Mouse (Mus musculus): ENCODE data around the gene Tspear. TPM values are rescaled to one million over a fixed set of nuclear protein-coding genes. Genes with fewer than 3 reads are reported as not detected.
"Not testable (repeated sequence)": the region's sequence is repeated elsewhere in the genome, so short reads cannot be mapped to it uniquely, and the experiment has no call there.

The Tspear gene
- polyA plus RNA-seq, 1 experiment: 1.2 TPM

DNA sequence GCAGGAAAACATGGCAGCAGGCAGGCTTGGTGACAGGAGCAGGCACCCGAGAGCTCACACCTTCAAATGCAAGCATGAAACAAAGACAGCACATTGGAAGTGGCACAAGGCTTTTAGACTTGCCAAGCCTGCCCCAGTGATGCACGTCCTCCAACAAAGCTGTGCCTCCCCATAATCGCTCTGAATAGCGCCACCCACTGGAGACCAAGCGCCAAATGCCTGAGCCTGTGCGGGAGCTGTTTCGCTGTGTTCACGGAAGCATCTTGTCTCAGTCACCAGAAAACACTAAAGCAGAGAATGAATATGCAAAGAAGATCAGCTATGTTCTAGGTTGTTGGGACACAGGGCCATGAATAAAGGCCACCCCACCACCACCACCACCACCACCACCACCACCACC lies 38.5 kb downstream of the Tspear start:
- Histone ChIP-seq H3K4me1 (ENCODE audit: control insufficient read depth, insufficient read depth, low read length) (no peaks in the 10 kb centered on the region), H3K9me3 (replicated peaks; ENCODE audit: control insufficient read depth, insufficient read depth, low read length, poor library complexity, severe bottlenecking) (no peaks in the 10 kb centered on the region; the same call in 1 of the 2 replicates), H3K4me3 (ENCODE audit: low read depth, low read length) (no peak overlapping the region), H3K36me3 (ENCODE audit: control insufficient read depth, insufficient read depth, low read length, poor library complexity, severe bottlenecking) (no peaks in the 10 kb centered on the region), H3K9ac (ENCODE audit: low read depth, poor library complexity, severe bottlenecking) (no peak overlapping the region), H3K27ac (ENCODE audit: insufficient read depth, low read length) (no peak overlapping the region), H3K27me3 (ENCODE audit: control insufficient read depth, insufficient read depth, low read length, poor library complexity, severe bottlenecking) (no peaks in the 10 kb centered on the region)
- TF ChIP-seq CTCF (IDR thresholded peaks at IDR 0.05; ENCODE audit: low read depth, low read length) (peak; percentile 66), EP300 (IDR thresholded peaks at IDR 0.05; ENCODE audit: insufficient read depth, low read depth, low read length) (no peak)

DNA sequence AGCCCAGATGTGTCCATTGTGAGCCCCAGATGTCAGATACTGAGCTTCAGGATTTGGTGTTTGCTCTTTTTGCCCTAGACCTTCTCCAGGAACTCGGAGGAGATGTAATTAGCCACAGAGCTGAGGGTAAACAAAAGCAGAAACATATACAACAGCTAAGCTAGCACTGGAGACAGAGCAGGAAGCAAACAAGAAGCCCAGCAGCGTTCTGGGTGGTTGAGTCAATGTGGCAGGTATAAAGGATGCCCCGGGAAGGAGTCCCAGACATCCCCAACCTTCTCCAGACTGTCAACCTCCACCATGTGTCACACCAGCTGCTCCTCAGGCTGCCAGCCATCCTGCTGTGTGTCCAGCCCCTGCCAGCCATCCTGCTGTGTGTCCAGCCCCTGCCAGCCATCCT lies 39.8 kb downstream of the Tspear start, which contains the start of gene Gm10100:
TSS of gene Gm10100 (plus strand) at position 301 of the 400 bp plus-strand sequence.
- H3K27me3 ChIP-seq (ENCODE audit: control insufficient read depth, insufficient read depth, low read length, poor library complexity, severe bottlenecking): no peaks in the 10 kb centered on the region
- no peaks in the 10 kb centered on the region for H3K4me1 ChIP-seq (ENCODE audit: control insufficient read depth, insufficient read depth, low read length)
- no peak within 1 kb of the TSS for H3K27ac ChIP-seq (ENCODE audit: insufficient read depth, low read length)
- no peak for TF ChIP-seq EP300 (IDR thresholded peaks at IDR 0.05; ENCODE audit: insufficient read depth, low read depth, low read length)
- no peak for TF ChIP-seq CTCF (IDR thresholded peaks at IDR 0.05; ENCODE audit: low read depth, low read length)
- TF ChIP-seq POLR2A (IDR thresholded peaks at IDR 0.05; ENCODE audit: insufficient read depth, low read length): no peak
- no peak within 1 kb of the TSS for H3K4me3 ChIP-seq (ENCODE audit: low read depth, low read length)
- no peaks in the 10 kb centered on the region; the same call in 1 of the 2 replicates for H3K9me3 ChIP-seq (replicated peaks; ENCODE audit: control insufficient read depth, insufficient read depth, low read length, poor library complexity, severe bottlenecking)
- no peak within 1 kb of the TSS for H3K9ac ChIP-seq (ENCODE audit: low read depth, poor library complexity, severe bottlenecking)
- H3K36me3 ChIP-seq (ENCODE audit: control insufficient read depth, insufficient read depth, low read length, poor library complexity, severe bottlenecking): no peaks in the 10 kb centered on the region

DNA sequence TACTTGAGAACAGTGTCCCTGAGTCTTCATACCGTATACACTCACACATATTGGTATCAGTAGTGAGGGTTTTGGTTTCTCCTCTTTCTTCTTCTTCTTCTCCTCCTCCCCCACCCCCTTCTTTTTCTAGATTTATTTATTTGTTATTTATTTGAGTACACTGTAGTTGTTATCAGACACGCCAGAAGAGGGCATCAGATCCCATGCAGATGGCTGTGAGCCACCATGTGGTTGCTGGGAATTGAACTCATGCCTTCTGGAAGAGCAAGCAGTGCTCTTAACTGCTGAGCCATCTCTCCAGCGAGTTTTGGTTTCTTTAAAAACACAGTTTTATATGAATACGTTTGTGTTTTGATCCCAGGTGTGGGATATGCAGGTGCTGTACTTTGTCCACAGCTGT lies 41.9 kb downstream of the Tspear start:
- no peak overlapping the region for H3K9ac ChIP-seq (ENCODE audit: low read depth, poor library complexity, severe bottlenecking)
- TF ChIP-seq CTCF (IDR thresholded peaks at IDR 0.05; ENCODE audit: low read depth, low read length) (peak; percentile 34), POLR2A (IDR thresholded peaks at IDR 0.05; ENCODE audit: insufficient read depth, low read length) (no peak), EP300 (IDR thresholded peaks at IDR 0.05; ENCODE audit: insufficient read depth, low read depth, low read length) (no peak)
- H3K4me3 ChIP-seq (ENCODE audit: low read depth, low read length): no peak overlapping the region
- no peaks in the 10 kb centered on the region for H3K4me1 ChIP-seq (ENCODE audit: control insufficient read depth, insufficient read depth, low read length)
- no peaks in the 10 kb centered on the region for H3K27me3 ChIP-seq (ENCODE audit: control insufficient read depth, insufficient read depth, low read length, poor library complexity, severe bottlenecking)
- no peak overlapping the region for H3K27ac ChIP-seq (ENCODE audit: insufficient read depth, low read length)
- H3K36me3 ChIP-seq (ENCODE audit: control insufficient read depth, insufficient read depth, low read length, poor library complexity, severe bottlenecking): no peaks in the 10 kb centered on the region
- H3K9me3 ChIP-seq (replicated peaks; ENCODE audit: control insufficient read depth, insufficient read depth, low read length, poor library complexity, severe bottlenecking): no peaks in the 10 kb centered on the region

DNA sequence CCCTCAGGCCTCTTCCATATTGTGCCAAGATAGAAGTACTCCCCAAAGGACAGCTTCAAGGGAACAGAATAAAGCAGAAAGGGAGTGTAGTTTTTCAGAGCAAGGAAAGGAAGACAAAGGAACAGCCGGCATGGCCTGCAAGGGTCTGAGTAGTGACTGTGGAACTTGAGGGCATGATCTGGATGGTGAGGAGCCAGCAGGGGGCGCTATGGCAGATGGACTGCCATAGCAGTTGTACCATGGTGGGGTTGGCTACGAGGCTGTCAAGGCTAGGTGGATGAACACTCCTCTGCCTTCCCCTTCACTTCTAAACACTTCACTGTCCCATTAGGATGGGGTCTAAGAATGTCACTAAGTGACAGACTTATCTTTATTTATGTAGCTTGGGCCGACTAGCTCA lies 42.9 kb downstream of the Tspear start:
- Histone ChIP-seq H3K27ac (ENCODE audit: insufficient read depth, low read length) (no peak overlapping the region), H3K9ac (ENCODE audit: low read depth, poor library complexity, severe bottlenecking) (no peak overlapping the region), H3K4me3 (ENCODE audit: low read depth, low read length) (no peak overlapping the region), H3K4me1 (ENCODE audit: control insufficient read depth, insufficient read depth, low read length) (no peaks in the 10 kb centered on the region), H3K9me3 (replicated peaks; ENCODE audit: control insufficient read depth, insufficient read depth, low read length, poor library complexity, severe bottlenecking) (no peaks in the 10 kb centered on the region), H3K27me3 (ENCODE audit: control insufficient read depth, insufficient read depth, low read length, poor library complexity, severe bottlenecking) (no peaks in the 10 kb centered on the region), H3K36me3 (ENCODE audit: control insufficient read depth, insufficient read depth, low read length, poor library complexity, severe bottlenecking) (no peaks in the 10 kb centered on the region)
- TF ChIP-seq POLR2A (IDR thresholded peaks at IDR 0.05; ENCODE audit: insufficient read depth, low read length): no peak
- TF ChIP-seq CTCF (IDR thresholded peaks at IDR 0.05; ENCODE audit: low read depth, low read length): peak; percentile 93

DNA sequence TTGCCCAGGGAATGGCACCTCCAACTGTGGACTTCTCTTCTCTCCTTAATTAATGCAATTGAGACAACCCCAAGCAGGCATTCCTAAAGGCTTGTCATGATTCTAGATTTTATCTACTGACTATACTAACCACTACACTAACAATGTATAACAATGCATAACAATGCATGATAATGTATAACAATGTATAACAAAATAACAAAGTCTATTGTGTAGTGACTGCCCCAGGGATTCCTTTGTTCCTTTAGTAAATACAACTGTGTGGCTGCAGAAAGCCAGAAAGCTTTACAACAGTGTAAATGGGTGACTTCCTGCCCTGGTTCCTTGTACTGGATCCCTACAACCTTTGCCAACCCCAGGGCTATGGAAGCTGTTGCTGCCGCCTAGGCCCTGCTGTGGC lies 49.6 kb downstream of the Tspear start:
- Histone ChIP-seq H3K36me3 (ENCODE audit: control insufficient read depth, insufficient read depth, low read length, poor library complexity, severe bottlenecking) (no peaks in the 10 kb centered on the region), H3K4me3 (ENCODE audit: low read depth, low read length) (no peak overlapping the region), H3K4me1 (ENCODE audit: control insufficient read depth, insufficient read depth, low read length) (no peaks in the 10 kb centered on the region), H3K9me3 (replicated peaks; ENCODE audit: control insufficient read depth, insufficient read depth, low read length, poor library complexity, severe bottlenecking) (no peaks in the 10 kb centered on the region), H3K9ac (ENCODE audit: low read depth, poor library complexity, severe bottlenecking) (no peak overlapping the region), H3K27ac (ENCODE audit: insufficient read depth, low read length) (no peak overlapping the region), H3K27me3 (ENCODE audit: control insufficient read depth, insufficient read depth, low read length, poor library complexity, severe bottlenecking) (no peaks in the 10 kb centered on the region)
- no peak for TF ChIP-seq CTCF (IDR thresholded peaks at IDR 0.05; ENCODE audit: low read depth, low read length)
- TF ChIP-seq POLR2A (IDR thresholded peaks at IDR 0.05; ENCODE audit: insufficient read depth, low read length): no peak
- TF ChIP-seq EP300 (IDR thresholded peaks at IDR 0.05; ENCODE audit: insufficient read depth, low read depth, low read length): no peak

DNA sequence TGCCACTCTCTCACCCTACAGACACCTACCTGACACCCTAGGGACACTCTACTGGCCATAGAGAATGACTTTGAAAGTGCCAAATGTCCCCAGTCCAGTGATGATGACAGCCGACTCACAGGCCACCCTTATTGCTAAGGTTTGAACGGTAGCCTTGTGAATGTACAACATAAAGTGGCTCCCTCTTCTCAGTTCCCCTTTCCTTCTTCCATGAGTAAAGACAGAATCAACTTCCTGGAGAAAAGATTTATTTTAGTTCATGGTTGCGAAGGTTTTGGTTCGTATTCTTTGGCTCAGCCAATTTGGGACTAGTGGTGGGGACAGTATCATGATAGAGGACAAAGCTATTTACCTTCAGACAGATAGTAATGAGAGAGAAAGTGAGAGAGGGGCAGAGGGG lies 52.6 kb downstream of the Tspear start:
- no peak overlapping the region for H3K9ac ChIP-seq (ENCODE audit: low read depth, poor library complexity, severe bottlenecking)
- H3K9me3 ChIP-seq (replicated peaks; ENCODE audit: control insufficient read depth, insufficient read depth, low read length, poor library complexity, severe bottlenecking): no peaks in the 10 kb centered on the region
- no peaks in the 10 kb centered on the region for H3K27me3 ChIP-seq (ENCODE audit: control insufficient read depth, insufficient read depth, low read length, poor library complexity, severe bottlenecking)
- H3K27ac ChIP-seq (ENCODE audit: insufficient read depth, low read length): no peak overlapping the region
- TF ChIP-seq CTCF (IDR thresholded peaks at IDR 0.05; ENCODE audit: low read depth, low read length) (no peak), POLR2A (IDR thresholded peaks at IDR 0.05; ENCODE audit: insufficient read depth, low read length) (no peak), EP300 (IDR thresholded peaks at IDR 0.05; ENCODE audit: insufficient read depth, low read depth, low read length) (no peak)
- no peak overlapping the region for H3K4me3 ChIP-seq (ENCODE audit: low read depth, low read length)
- H3K4me1 ChIP-seq (ENCODE audit: control insufficient read depth, insufficient read depth, low read length): no peaks in the 10 kb centered on the region
- H3K36me3 ChIP-seq (ENCODE audit: control insufficient read depth, insufficient read depth, low read length, poor library complexity, severe bottlenecking): no peaks in the 10 kb centered on the region

DNA sequence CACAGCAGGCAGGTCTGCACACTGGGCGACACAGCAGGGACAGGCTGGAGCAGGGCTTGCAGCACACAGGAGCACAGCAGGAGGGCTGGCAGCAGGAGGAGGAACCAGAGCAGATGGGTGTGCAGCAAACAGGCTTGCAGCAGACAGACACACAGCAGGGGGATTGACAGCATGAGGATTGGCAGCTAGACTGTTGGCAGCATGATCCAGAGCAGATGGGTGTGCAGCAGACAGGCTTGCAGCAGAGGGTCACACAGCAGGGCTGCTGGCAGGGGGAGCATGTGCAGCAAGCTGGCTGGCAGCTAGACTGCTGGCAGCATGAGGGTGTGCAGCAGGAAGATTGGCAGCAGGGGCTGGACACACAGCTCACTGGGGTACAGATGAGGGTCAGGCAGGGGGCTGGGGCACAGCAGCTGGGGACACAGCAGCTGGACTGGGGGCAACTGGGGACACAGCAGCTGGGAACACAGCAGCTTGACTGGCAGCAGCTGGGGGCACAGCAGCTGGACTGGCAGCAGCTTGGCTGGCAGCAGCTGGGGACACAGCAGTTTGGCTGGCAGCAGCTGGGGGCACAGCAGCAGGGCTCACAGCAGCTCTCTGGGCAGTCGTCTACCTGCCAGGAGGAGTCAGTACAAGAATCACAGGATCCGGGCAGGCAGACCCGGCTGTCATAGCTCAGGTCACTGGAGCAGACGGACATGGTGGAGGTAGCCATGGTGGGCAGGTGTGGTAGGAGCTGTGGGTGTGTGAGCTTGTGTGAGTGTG lies 55.7 kb downstream of the Tspear start, which contains the start of gene Gm18596:
TSS of gene Gm18596 (minus strand) at position 715 of the 765 bp plus-strand sequence.
- H3K9ac ChIP-seq (ENCODE audit: low read depth, poor library complexity, severe bottlenecking); H3K4me1 ChIP-seq (ENCODE audit: control insufficient read depth, insufficient read depth, low read length); H3K9me3 ChIP-seq (replicated peaks; ENCODE audit: control insufficient read depth, insufficient read depth, low read length, poor library complexity, severe bottlenecking); H3K27ac ChIP-seq (ENCODE audit: insufficient read depth, low read length); H3K27me3 ChIP-seq (ENCODE audit: control insufficient read depth, insufficient read depth, low read length, poor library complexity, severe bottlenecking); H3K36me3 ChIP-seq (ENCODE audit: control insufficient read depth, insufficient read depth, low read length, poor library complexity, severe bottlenecking); H3K4me3 ChIP-seq (ENCODE audit: low read depth, low read length): not testable (repeated sequence)

DNA sequence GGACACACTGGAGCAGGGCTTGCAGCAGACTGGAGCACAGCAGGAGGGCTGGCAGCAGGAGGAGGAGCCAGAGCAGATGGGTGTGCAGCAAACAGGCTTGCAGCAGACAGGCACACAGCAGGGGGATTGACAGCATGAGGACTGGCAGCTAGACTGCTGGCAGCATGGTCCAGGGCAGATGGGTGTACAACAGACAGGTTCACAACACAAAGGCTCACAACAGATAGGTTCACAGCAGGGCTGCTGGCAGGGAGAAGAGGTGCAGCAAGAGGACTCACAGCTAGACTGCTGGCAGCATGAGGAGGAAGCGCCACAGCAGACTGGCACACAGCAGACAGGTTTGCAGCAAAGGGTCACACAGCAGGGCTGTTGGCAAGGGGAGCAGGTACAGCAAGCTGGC lies 64.3 kb downstream of the Tspear start:
- not testable (repeated sequence) for H3K4me1 ChIP-seq (ENCODE audit: control insufficient read depth, insufficient read depth, low read length); H3K27me3 ChIP-seq (ENCODE audit: control insufficient read depth, insufficient read depth, low read length, poor library complexity, severe bottlenecking); H3K9me3 ChIP-seq (replicated peaks; ENCODE audit: control insufficient read depth, insufficient read depth, low read length, poor library complexity, severe bottlenecking); H3K27ac ChIP-seq (ENCODE audit: insufficient read depth, low read length); H3K9ac ChIP-seq (ENCODE audit: low read depth, poor library complexity, severe bottlenecking); H3K4me3 ChIP-seq (ENCODE audit: low read depth, low read length); H3K36me3 ChIP-seq (ENCODE audit: control insufficient read depth, insufficient read depth, low read length, poor library complexity, severe bottlenecking)

Data from ES-Bruce4 (cell line).